Mouse (Mus musculus): ENCODE data around the gene Col3a1. TPM values are rescaled to one million over a fixed set of nuclear protein-coding genes. Genes with fewer than 3 reads are reported as not detected.

Col3a1 gene
- polyA plus RNA-seq (2014; fragmentation: Nextera tagmentation; extraction: Ambion mirVana) = 421 and 478 TPM in 2 replicates

- Histone ChIP-seq H3K4me1 (ENCODE audit: control insufficient read depth, insufficient read depth, low read length) (peaks cover 2% of the 10 kb centered on the region; the same call in 1 of the 2 replicates), H3K9ac (ENCODE audit: low read length) (peak within 1 kb of the TSS; percentile 65), H3K9me3 (ENCODE audit: control insufficient read depth, low read length) (no peaks in the 10 kb centered on the region), H3K4me3 (ENCODE audit: low read depth, low read length) (peak within 1 kb of the TSS; percentile 38), H3K27ac (replicated peaks; ENCODE audit: low read depth, low read length) (peak within 1 kb of the TSS; percentile 82), H3K4me2 (ENCODE audit: low read depth, severe bottlenecking) (peak within 1 kb of the TSS; percentile 27), H3K27me3 (ENCODE audit: control insufficient read depth, insufficient read depth, low read length) (no peaks in the 10 kb centered on the region), H3K36me3 (ENCODE audit: control insufficient read depth, insufficient read depth, low read length) (no peaks in the 10 kb centered on the region)
- WGBS = 2% methylated on average over 4 of the region's 4 CpGs
- peak; percentile 70 for DNase-seq (ENCODE audit: low spot score)
- ATAC-seq (ENCODE audit: insufficient number of reproducible peaks, low FRiP score, low TSS enrichment, low read depth) = peak; percentile 79
Measured at GRCm38 (mm10) chr1:45311388-45311787, at the start of gene Col3a1. Gene Col3a1 (plus strand): TSS chr1:45311538.

GRCm38 (mm10) chr1:45269421-45269820 is 41.9 kb upstream of the Col3a1 start:
- Histone ChIP-seq H3K27me3 (ENCODE audit: control insufficient read depth, insufficient read depth, low read length) (no peaks in the 10 kb centered on the region), H3K9me3 (ENCODE audit: control insufficient read depth, low read length) (no peaks in the 10 kb centered on the region), H3K4me2 (ENCODE audit: low read depth, severe bottlenecking) (no peak overlapping the region), H3K9ac (ENCODE audit: low read length) (no peak overlapping the region), H3K4me1 (ENCODE audit: control insufficient read depth, insufficient read depth, low read length) (no peaks in the 10 kb centered on the region), H3K36me3 (ENCODE audit: control insufficient read depth, insufficient read depth, low read length) (no peaks in the 10 kb centered on the region), H3K27ac (replicated peaks; ENCODE audit: low read depth, low read length) (no peak overlapping the region), H3K4me3 (ENCODE audit: low read depth, low read length) (no peak overlapping the region)
- ATAC-seq (ENCODE audit: insufficient number of reproducible peaks, low FRiP score, low TSS enrichment, low read depth) = no peak
- no peak for DNase-seq (ENCODE audit: low spot score)

GRCm38 (mm10) chr1:45276006-45276539 is 35.3 kb upstream of the Col3a1 start:
- Histone ChIP-seq H3K4me1 (ENCODE audit: control insufficient read depth, insufficient read depth, low read length) (no peaks in the 10 kb centered on the region), H3K36me3 (ENCODE audit: control insufficient read depth, insufficient read depth, low read length) (no peaks in the 10 kb centered on the region), H3K9ac (ENCODE audit: low read length) (no peak overlapping the region), H3K4me2 (ENCODE audit: low read depth, severe bottlenecking) (no peak overlapping the region), H3K27ac (replicated peaks; ENCODE audit: low read depth, low read length) (no peak overlapping the region), H3K9me3 (ENCODE audit: control insufficient read depth, low read length) (no peaks in the 10 kb centered on the region), H3K27me3 (ENCODE audit: control insufficient read depth, insufficient read depth, low read length) (no peaks in the 10 kb centered on the region), H3K4me3 (ENCODE audit: low read depth, low read length) (no peak overlapping the region)
- WGBS = 39% methylated on average over 2 of the region's 2 CpGs
- ATAC-seq (ENCODE audit: insufficient number of reproducible peaks, low FRiP score, low TSS enrichment, low read depth) = no peak
- no peak for DNase-seq (ENCODE audit: low spot score)

GRCm38 (mm10) chr1:45287954-45288353 is 23.4 kb upstream of the Col3a1 start:
- 30% methylated on average over 1 of the region's 1 CpGs for WGBS
- H3K27ac ChIP-seq (replicated peaks; ENCODE audit: low read depth, low read length) = no peak overlapping the region
- no peak for ATAC-seq (ENCODE audit: insufficient number of reproducible peaks, low FRiP score, low TSS enrichment, low read depth)
- no peaks in the 10 kb centered on the region for H3K27me3 ChIP-seq (ENCODE audit: control insufficient read depth, insufficient read depth, low read length)
- H3K36me3 ChIP-seq (ENCODE audit: control insufficient read depth, insufficient read depth, low read length) = no peaks in the 10 kb centered on the region
- no peak overlapping the region for H3K4me3 ChIP-seq (ENCODE audit: low read depth, low read length)
- H3K9me3 ChIP-seq (ENCODE audit: control insufficient read depth, low read length) = no peaks in the 10 kb centered on the region
- H3K4me2 ChIP-seq (ENCODE audit: low read depth, severe bottlenecking) = no peak overlapping the region
- DNase-seq (ENCODE audit: low spot score) = peak; percentile 44
- H3K4me1 ChIP-seq (ENCODE audit: control insufficient read depth, insufficient read depth, low read length) = no peaks in the 10 kb centered on the region
- no peak overlapping the region for H3K9ac ChIP-seq (ENCODE audit: low read length)

- DNase-seq (ENCODE audit: low spot score) = no peak
- Histone ChIP-seq H3K4me1 (ENCODE audit: control insufficient read depth, insufficient read depth, low read length) (no peaks in the 10 kb centered on the region), H3K9me3 (ENCODE audit: control insufficient read depth, low read length) (no peaks in the 10 kb centered on the region), H3K27ac (replicated peaks; ENCODE audit: low read depth, low read length) (no peak overlapping the region), H3K27me3 (ENCODE audit: control insufficient read depth, insufficient read depth, low read length) (no peaks in the 10 kb centered on the region), H3K4me2 (ENCODE audit: low read depth, severe bottlenecking) (no peak overlapping the region), H3K4me3 (ENCODE audit: low read depth, low read length) (no peak overlapping the region), H3K36me3 (ENCODE audit: control insufficient read depth, insufficient read depth, low read length) (no peaks in the 10 kb centered on the region), H3K9ac (ENCODE audit: low read length) (no peak overlapping the region)
- WGBS = 80% methylated on average over 4 of the region's 4 CpGs
- ATAC-seq (ENCODE audit: insufficient number of reproducible peaks, low FRiP score, low TSS enrichment, low read depth) = no peak
Measured at GRCm38 (mm10) chr1:45290037-45290436, 21.3 kb upstream of the Col3a1 start.

- DNase-seq (ENCODE audit: low spot score) (no peak), ATAC-seq (ENCODE audit: insufficient number of reproducible peaks, low FRiP score, low TSS enrichment, low read depth) (no peak)
- Histone ChIP-seq H3K36me3 (ENCODE audit: control insufficient read depth, insufficient read depth, low read length) (no peaks in the 10 kb centered on the region), H3K9ac (ENCODE audit: low read length) (no peak overlapping the region), H3K4me3 (ENCODE audit: low read depth, low read length) (no peak overlapping the region), H3K4me2 (ENCODE audit: low read depth, severe bottlenecking) (no peak overlapping the region), H3K9me3 (ENCODE audit: control insufficient read depth, low read length) (no peaks in the 10 kb centered on the region), H3K27me3 (ENCODE audit: control insufficient read depth, insufficient read depth, low read length) (no peaks in the 10 kb centered on the region), H3K4me1 (ENCODE audit: control insufficient read depth, insufficient read depth, low read length) (no peaks in the 10 kb centered on the region), H3K27ac (replicated peaks; ENCODE audit: low read depth, low read length) (no peak overlapping the region)
- 90% methylated on average over 3 of the region's 3 CpGs for WGBS
Measured at GRCm38 (mm10) chr1:45299394-45300119, 11.8 kb upstream of the Col3a1 start.

GRCm38 (mm10) chr1:45304273-45304672 is 7.1 kb upstream of the Col3a1 start:
- Histone ChIP-seq H3K27ac (replicated peaks; ENCODE audit: low read depth, low read length) (no peak overlapping the region), H3K4me2 (ENCODE audit: low read depth, severe bottlenecking) (no peak overlapping the region), H3K9ac (ENCODE audit: low read length) (no peak overlapping the region), H3K27me3 (ENCODE audit: control insufficient read depth, insufficient read depth, low read length) (no peaks in the 10 kb centered on the region), H3K4me3 (ENCODE audit: low read depth, low read length) (no peak overlapping the region), H3K4me1 (ENCODE audit: control insufficient read depth, insufficient read depth, low read length) (no peaks in the 10 kb centered on the region), H3K36me3 (ENCODE audit: control insufficient read depth, insufficient read depth, low read length) (no peaks in the 10 kb centered on the region), H3K9me3 (ENCODE audit: control insufficient read depth, low read length) (no peaks in the 10 kb centered on the region)
- WGBS = 84% methylated on average over 1 of the region's 1 CpGs
- DNase-seq (ENCODE audit: low spot score) (no peak), ATAC-seq (ENCODE audit: insufficient number of reproducible peaks, low FRiP score, low TSS enrichment, low read depth) (no peak)

GRCm38 (mm10) chr1:45309015-45309414 is 2.3 kb upstream of the Col3a1 start:
- Histone ChIP-seq H3K4me2 (ENCODE audit: low read depth, severe bottlenecking) (no peak overlapping the region), H3K27me3 (ENCODE audit: control insufficient read depth, insufficient read depth, low read length) (no peaks in the 10 kb centered on the region), H3K36me3 (ENCODE audit: control insufficient read depth, insufficient read depth, low read length) (no peaks in the 10 kb centered on the region), H3K9ac (ENCODE audit: low read length) (no peak overlapping the region), H3K4me1 (ENCODE audit: control insufficient read depth, insufficient read depth, low read length) (no peaks in the 10 kb centered on the region), H3K27ac (replicated peaks; ENCODE audit: low read depth, low read length) (no peak overlapping the region), H3K9me3 (ENCODE audit: control insufficient read depth, low read length) (no peaks in the 10 kb centered on the region), H3K4me3 (ENCODE audit: low read depth, low read length) (no peak overlapping the region)
- ATAC-seq (ENCODE audit: insufficient number of reproducible peaks, low FRiP score, low TSS enrichment, low read depth) = no peak
- DNase-seq (ENCODE audit: low spot score) = no peak
- WGBS = 88% methylated on average over 2 of the region's 2 CpGs

Measured in limb, embryonic 11.5 days (tissue).